Mouse (Mus musculus) fat pad, adult 2 months (tissue): Measurements from ENCODE around the gene Txndc17.
"Not testable (repeated sequence)": the region's sequence is repeated elsewhere in the genome, so short reads cannot be mapped to it uniquely, and the experiment has no call there.

ENCODE experiments used
- DNase-seq: peaks from one replicate; pipeline ENCODE4 v3.0.0-alpha.2; 2011; ENCODE audit warnings: low read depth, low spot score; ENCODE audit errors: extremely low read depth

The Txndc17 gene

GRCm38 (mm10) chr11:72207204-72207833, at the start of gene Txndc17, which contains the start of gene 4933427D14Rik:
Gene Txndc17 (plus strand): TSS chr11:72207547.
Gene 4933427D14Rik (minus strand): TSS chr11:72207459.
- no peak for DNase-seq

GRCm38 (mm10) chr11:72163198-72163597, 44.1 kb upstream of the Txndc17 start:
- DNase-seq, result peak; percentile 75

- DNase-seq, result no peak
These were observed 37.5 kb upstream of the Txndc17 start for GRCm38 (mm10) chr11:72169871-72170270.

- not testable (repeated sequence) for DNase-seq
These were observed 35.4 kb upstream of the Txndc17 start for GRCm38 (mm10) chr11:72171906-72172305.

GRCm38 (mm10) chr11:72173506-72173905, 33.8 kb upstream of the Txndc17 start:
- no peak for DNase-seq

- DNase-seq, result no peak
These were observed 32.6 kb upstream of the Txndc17 start for GRCm38 (mm10) chr11:72174721-72175120.

GRCm38 (mm10) chr11:72175966-72176365, 31.4 kb upstream of the Txndc17 start:
- no peak for DNase-seq

GRCm38 (mm10) chr11:72176553-72176952, 30.8 kb upstream of the Txndc17 start:
- DNase-seq, result no peak

- DNase-seq, result no peak
These were observed 26.8 kb upstream of the Txndc17 start for GRCm38 (mm10) chr11:72180556-72180955.

- DNase-seq, result no peak
These were observed 26.2 kb upstream of the Txndc17 start for GRCm38 (mm10) chr11:72181136-72181535.

GRCm38 (mm10) chr11:72184252-72184651, 23.1 kb upstream of the Txndc17 start:
- no peak for DNase-seq

- DNase-seq, result no peak
These were observed 16.5 kb upstream of the Txndc17 start for GRCm38 (mm10) chr11:72190857-72191256.

- DNase-seq, result no peak
These were observed 13.1 kb upstream of the Txndc17 start for GRCm38 (mm10) chr11:72194259-72194658.

- DNase-seq, result no peak
These were observed 10.8 kb upstream of the Txndc17 start for GRCm38 (mm10) chr11:72196506-72196905.

GRCm38 (mm10) chr11:72203440-72203839, 3.9 kb upstream of the Txndc17 start:
- DNase-seq, result no peak

- no peak for DNase-seq
These were observed 2.1 kb upstream of the Txndc17 start for GRCm38 (mm10) chr11:72205256-72205655.

- no peak for DNase-seq
These were observed 775 bp upstream of the Txndc17 start, which contains the start of gene Gm43951 for GRCm38 (mm10) chr11:72206341-72207203. Gene Gm43951 (minus strand): TSS chr11:72206840.

- no peak for DNase-seq
These were observed 559 bp downstream of the Txndc17 start for GRCm38 (mm10) chr11:72207834-72208377.

GRCm38 (mm10) chr11:72214591-72215409, 7.5 kb downstream of the Txndc17 start:
- DNase-seq, result no peak

- no peak for DNase-seq
These were observed 8.1 kb downstream of the Txndc17 start, which contains the start of gene Med31 for GRCm38 (mm10) chr11:72215410-72215797. Gene Med31 (minus strand): TSS chr11:72215592.

GRCm38 (mm10) chr11:72217116-72217515, 9.8 kb downstream of the Txndc17 start:
- no peak for DNase-seq
